Mouse (Mus musculus): Measurements from ENCODE around the gene Exoc4. TPM values are rescaled to one million over a fixed set of nuclear protein-coding genes. Genes with fewer than 3 reads are reported as not detected.

The Exoc4 gene
- total and polyA plus RNA-seq, 3 experiments = 31.2 to 46.4 (median 41.9) TPM

- no peaks in the 10 kb centered on the region for H3K36me3 ChIP-seq (replicated peaks in 1 of 2; ENCODE audit: control insufficient read depth in 1 of 2, insufficient read depth in 1 of 2, low read length in 1 of 2)
- dilution Hi-C loops (cut with MboI; ENCODE audit: extremely low pct_ligation_motif_present, extremely low pct_unique_long_range_greater_than_20kb, low sequenced_read_pairs) = no loop called here
- DNase-seq (ENCODE audit: extremely low read depth) = no peak
- no peak overlapping the region for H3K4me2 ChIP-seq (ENCODE audit: insufficient read depth, low read depth, poor library complexity, severe bottlenecking)
- no peaks in the 10 kb centered on the region for H3K27me3 ChIP-seq (replicated peaks)
- H3K79me2 ChIP-seq (replicated peaks; ENCODE audit: control insufficient read depth, extremely low read depth, insufficient read depth, poor library complexity, severe bottlenecking) = no peaks in the 10 kb centered on the region
- no peak overlapping the region for H3K27ac ChIP-seq (ENCODE audit: insufficient read depth, low read depth)
- peaks cover 0 to 14% of the 10 kb centered on the region in 2 experiments; a peak in 1 of 4 replicates for H3K4me1 ChIP-seq (ENCODE audit: control insufficient read depth in 1 of 2, insufficient read depth in 2 of 2)
- no peak overlapping the region for H3K4me3 ChIP-seq (replicated peaks in 1 of 3; ENCODE audit: low read depth in 2 of 3, low read length in 2 of 3, poor library complexity in 1 of 3)
- TF ChIP-seq MXI1 (IDR thresholded peaks at IDR 0.05; ENCODE audit: low read depth, low read length) = no peak
- TF ChIP-seq PAX5 (IDR thresholded peaks at IDR 0.05; ENCODE audit: low read length) = no peak
- TF ChIP-seq MAX (IDR thresholded peaks at IDR 0.05; ENCODE audit: low read length) = no peak
- TF ChIP-seq NELFE (IDR thresholded peaks at IDR 0.05; ENCODE audit: low read depth, low read length) = no peak
- no peak for TF ChIP-seq SMC3 (IDR thresholded peaks at IDR 0.05; ENCODE audit: low read depth, low read length)
- no peak for TF ChIP-seq JUND (conservative IDR thresholded peaks at IDR 0.05; ENCODE audit: low read depth, low read length)
- no peak for TF ChIP-seq ZC3H11A (IDR thresholded peaks at IDR 0.05; ENCODE audit: low read depth, low read length)
- TF ChIP-seq ZNF384 (IDR thresholded peaks at IDR 0.05; ENCODE audit: low read depth, low read length) = no peak
- no peak for TF ChIP-seq BHLHE40 (IDR thresholded peaks at IDR 0.05; ENCODE audit: low read depth, low read length)
- TF ChIP-seq HCFC1 (IDR thresholded peaks at IDR 0.05; ENCODE audit: low read depth, low read length) = no peak
- TF ChIP-seq MEF2A (IDR thresholded peaks at IDR 0.05; ENCODE audit: borderline replicate concordance, low read depth, low read length) = no peak
- TF ChIP-seq E2F4 (IDR thresholded peaks at IDR 0.05; ENCODE audit: insufficient replicate concordance, low read depth, low read length) = no peak
- no peak for TF ChIP-seq SIN3A (IDR thresholded peaks at IDR 0.05; ENCODE audit: low read length)
- TF ChIP-seq USF2 (conservative IDR thresholded peaks at IDR 0.05; ENCODE audit: low read depth, low read length) = no peak
- no peak for TF ChIP-seq POLR2A (IDR thresholded peaks at IDR 0.05; ENCODE audit: low read depth, low read length)
- no peak for TF ChIP-seq USF1 (IDR thresholded peaks at IDR 0.05; ENCODE audit: low read depth, low read length)
- no peak for TF ChIP-seq TBP (conservative IDR thresholded peaks at IDR 0.05; ENCODE audit: low read depth, low read length)
- no peak for TF ChIP-seq NRF1 (IDR thresholded peaks at IDR 0.05; ENCODE audit: low read depth, low read length)
- no peak for TF ChIP-seq CTCF (conservative IDR thresholded peaks at IDR 0.05 in 1 of 2, IDR thresholded peaks at IDR 0.05 in 1 of 2; ENCODE audit: low read depth in 2 of 2, low read length in 2 of 2)
- no peak overlapping the region for H3K9ac ChIP-seq (ENCODE audit: insufficient read depth, low read depth)
- in situ Hi-C loops (cut with MboI; ENCODE audit: low pct_ligation_motif_present, low pct_unique_long_range_greater_than_20kb, low sequenced_read_pairs) = no loop called here
- no peaks in the 10 kb centered on the region for H3K9me3 ChIP-seq (replicated peaks; ENCODE audit: low read length)
Observed at GRCm38 (mm10) chr6:33960766-33961165, 711.9 kb downstream of the Exoc4 start.

GRCm38 (mm10) chr6:33963092-33963491 is 714.2 kb downstream of the Exoc4 start:
- Histone ChIP-seq H3K36me3 (replicated peaks in 1 of 2; ENCODE audit: control insufficient read depth in 1 of 2, insufficient read depth in 1 of 2, low read length in 1 of 2) (no peaks in the 10 kb centered on the region), H3K27ac (ENCODE audit: insufficient read depth, low read depth) (no peak overlapping the region), H3K4me3 (replicated peaks in 1 of 3; ENCODE audit: low read depth in 2 of 3, low read length in 2 of 3, poor library complexity in 1 of 3) (no peak overlapping the region), H3K27me3 (replicated peaks) (no peaks in the 10 kb centered on the region), H3K4me1 (ENCODE audit: control insufficient read depth in 1 of 2, insufficient read depth in 2 of 2) (peaks cover 0 to 14% of the 10 kb centered on the region in 2 experiments; a peak in 1 of 4 replicates), H3K4me2 (ENCODE audit: insufficient read depth, low read depth, poor library complexity, severe bottlenecking) (no peak overlapping the region), H3K9ac (ENCODE audit: insufficient read depth, low read depth) (no peak overlapping the region), H3K79me2 (replicated peaks; ENCODE audit: control insufficient read depth, extremely low read depth, insufficient read depth, poor library complexity, severe bottlenecking) (no peaks in the 10 kb centered on the region), H3K9me3 (replicated peaks; ENCODE audit: low read length) (no peaks in the 10 kb centered on the region)
- in situ Hi-C loops (cut with MboI; ENCODE audit: low pct_ligation_motif_present, low pct_unique_long_range_greater_than_20kb, low sequenced_read_pairs) = no loop called here
- dilution Hi-C loops (cut with MboI; ENCODE audit: extremely low pct_ligation_motif_present, extremely low pct_unique_long_range_greater_than_20kb, low sequenced_read_pairs) = no loop called here
- no peak for DNase-seq (ENCODE audit: extremely low read depth)
- TF ChIP-seq KAT2A (IDR thresholded peaks at IDR 0.05; ENCODE audit: insufficient replicate concordance, low read length) (no peak), USF2 (conservative IDR thresholded peaks at IDR 0.05; ENCODE audit: low read depth, low read length) (no peak)
